Mouse (Mus musculus): ENCODE data around the gene Rnase2b. TPM values are rescaled to one million over a fixed set of nuclear protein-coding genes. Genes with fewer than 3 reads are reported as not detected.

Rnase2b gene
- polyA plus RNA-seq, 1 experiment from 2014 or later = not detected

GRCm38 (mm10) chr14:51200466-51200865 is 38.4 kb downstream of the Rnase2b start:
- no peaks in the 10 kb centered on the region for H3K9me3 ChIP-seq
- no peaks in the 10 kb centered on the region for H3K4me1 ChIP-seq (replicated peaks)
- no peaks in the 10 kb centered on the region for H3K36me3 ChIP-seq
- H3K4me3 ChIP-seq = no peak overlapping the region
- ATAC-seq (ENCODE audit: low FRiP score, low read depth) = no peak
- 93% methylated on average over 2 of the region's 2 CpGs for WGBS
- no peak overlapping the region for H3K4me2 ChIP-seq
- H3K9ac ChIP-seq = no peak overlapping the region
- no peaks in the 10 kb centered on the region for H3K27me3 ChIP-seq
- no peak overlapping the region for H3K27ac ChIP-seq (replicated peaks)

- H3K27me3 ChIP-seq = no peaks in the 10 kb centered on the region
- 93% methylated on average over 2 of the region's 2 CpGs for WGBS
- H3K9me3 ChIP-seq = no peaks in the 10 kb centered on the region
- no peak within 1 kb of the TSS for H3K4me3 ChIP-seq
- H3K36me3 ChIP-seq = no peaks in the 10 kb centered on the region
- ATAC-seq (ENCODE audit: low FRiP score, low read depth) = no peak
- no peak within 1 kb of the TSS for H3K27ac ChIP-seq (replicated peaks)
- no peak within 1 kb of the TSS for H3K4me2 ChIP-seq
- no peak within 1 kb of the TSS for H3K9ac ChIP-seq
- no peaks in the 10 kb centered on the region for H3K4me1 ChIP-seq (replicated peaks)
These were observed 41.1 kb downstream of the Rnase2b start, which contains the start of gene Ear14 for GRCm38 (mm10) chr14:51203115-51203514. Ear14 (plus strand) TSS chr14:51203391.

Other genes starting within 250 kb of the Rnase2b start
- 110 and 111 TPM in 2 replicates for gene Osgep, start 237.4 kb upstream of the Rnase2b start, polyA plus RNA-seq (2015; fragmentation: Nextera tagmentation; extraction: Ambion mirVana)
- 172 and 178 TPM in 2 replicates for gene Apex1, start 237.3 kb upstream of the Rnase2b start, polyA plus RNA-seq (2015; fragmentation: Nextera tagmentation; extraction: Ambion mirVana)
- gene Pip4p1, start 231.4 kb upstream of the Rnase2b start, polyA plus RNA-seq (2015; fragmentation: Nextera tagmentation; extraction: Ambion mirVana) = 92.4 and 107 TPM in 2 replicates
- gene Pnp, start 231.2 kb upstream of the Rnase2b start, polyA plus RNA-seq (2015; fragmentation: Nextera tagmentation; extraction: Ambion mirVana) = 22.1 and 25.5 TPM in 2 replicates
- gene Gm49342, start 217.7 kb upstream of the Rnase2b start, polyA plus RNA-seq (2015; fragmentation: Nextera tagmentation; extraction: Ambion mirVana) = not detected in 2 replicates
- 0.79 and 0.82 TPM in 2 replicates for gene Pnp2, start 206.3 kb upstream of the Rnase2b start, polyA plus RNA-seq (2015; fragmentation: Nextera tagmentation; extraction: Ambion mirVana)
- not detected in 2 replicates for gene Rnase10, start 154.5 kb upstream of the Rnase2b start, polyA plus RNA-seq (2015; fragmentation: Nextera tagmentation; extraction: Ambion mirVana)
- gene Rnase9, start 120.4 kb upstream of the Rnase2b start, polyA plus RNA-seq (2015; fragmentation: Nextera tagmentation; extraction: Ambion mirVana) = not detected in 2 replicates
- gene Rnase11, start 112.1 kb upstream of the Rnase2b start, polyA plus RNA-seq (2015; fragmentation: Nextera tagmentation; extraction: Ambion mirVana) = not detected in 2 replicates
- not detected in 2 replicates for gene Rnase12, start 104.6 kb upstream of the Rnase2b start, polyA plus RNA-seq (2015; fragmentation: Nextera tagmentation; extraction: Ambion mirVana)
- 0.05 and 0.08 TPM in 2 replicates for gene Olfr750, start 87.8 kb upstream of the Rnase2b start, polyA plus RNA-seq (2015; fragmentation: Nextera tagmentation; extraction: Ambion mirVana)
- 16.4 and 17.6 TPM in 2 replicates for gene Rnase4, start 71.2 kb upstream of the Rnase2b start, polyA plus RNA-seq (2015; fragmentation: Nextera tagmentation; extraction: Ambion mirVana)
- 5.0 TPM in 2 replicates for gene Ang, start 71.1 kb upstream of the Rnase2b start, polyA plus RNA-seq (2015; fragmentation: Nextera tagmentation; extraction: Ambion mirVana)
- not detected in 2 replicates for gene Eddm3b, start 47.8 kb upstream of the Rnase2b start, polyA plus RNA-seq (2015; fragmentation: Nextera tagmentation; extraction: Ambion mirVana)
- gene Rnase6, start 38.4 kb upstream of the Rnase2b start, polyA plus RNA-seq (2015; fragmentation: Nextera tagmentation; extraction: Ambion mirVana) = 0.84 and 1.4 TPM in 2 replicates
- gene Rnase1, start 15.5 kb upstream of the Rnase2b start, polyA plus RNA-seq (2015; fragmentation: Nextera tagmentation; extraction: Ambion mirVana) = 0.54 and 0.96 TPM in 2 replicates
- gene Ang2, start 36.9 kb downstream of the Rnase2b start, polyA plus RNA-seq (2015; fragmentation: Nextera tagmentation; extraction: Ambion mirVana) = not detected in 2 replicates
- gene Ear14, start 41.1 kb downstream of the Rnase2b start, polyA plus RNA-seq (2015; fragmentation: Nextera tagmentation; extraction: Ambion mirVana) = not detected in 2 replicates
- not detected in 2 replicates for gene Rnase2a, start 93.9 kb downstream of the Rnase2b start, polyA plus RNA-seq (2015; fragmentation: Nextera tagmentation; extraction: Ambion mirVana)
- gene Gm7247, start 199.5 kb downstream of the Rnase2b start, polyA plus RNA-seq (2015; fragmentation: Nextera tagmentation; extraction: Ambion mirVana) = not detected in 2 replicates
- gene Vmn2r88, start 248.6 kb downstream of the Rnase2b start, polyA plus RNA-seq (2015; fragmentation: Nextera tagmentation; extraction: Ambion mirVana) = not detected in 2 replicates